Mouse (Mus musculus) adipocyte (in vitro differentiated cells): ENCODE data around the gene Mut.

Experiments used
- DNase-seq: peaks from one replicate; pipeline ENCODE4 v3.0.0-alpha.2; 2016; ENCODE audit warnings: low spot score

The Mut gene

DNA sequence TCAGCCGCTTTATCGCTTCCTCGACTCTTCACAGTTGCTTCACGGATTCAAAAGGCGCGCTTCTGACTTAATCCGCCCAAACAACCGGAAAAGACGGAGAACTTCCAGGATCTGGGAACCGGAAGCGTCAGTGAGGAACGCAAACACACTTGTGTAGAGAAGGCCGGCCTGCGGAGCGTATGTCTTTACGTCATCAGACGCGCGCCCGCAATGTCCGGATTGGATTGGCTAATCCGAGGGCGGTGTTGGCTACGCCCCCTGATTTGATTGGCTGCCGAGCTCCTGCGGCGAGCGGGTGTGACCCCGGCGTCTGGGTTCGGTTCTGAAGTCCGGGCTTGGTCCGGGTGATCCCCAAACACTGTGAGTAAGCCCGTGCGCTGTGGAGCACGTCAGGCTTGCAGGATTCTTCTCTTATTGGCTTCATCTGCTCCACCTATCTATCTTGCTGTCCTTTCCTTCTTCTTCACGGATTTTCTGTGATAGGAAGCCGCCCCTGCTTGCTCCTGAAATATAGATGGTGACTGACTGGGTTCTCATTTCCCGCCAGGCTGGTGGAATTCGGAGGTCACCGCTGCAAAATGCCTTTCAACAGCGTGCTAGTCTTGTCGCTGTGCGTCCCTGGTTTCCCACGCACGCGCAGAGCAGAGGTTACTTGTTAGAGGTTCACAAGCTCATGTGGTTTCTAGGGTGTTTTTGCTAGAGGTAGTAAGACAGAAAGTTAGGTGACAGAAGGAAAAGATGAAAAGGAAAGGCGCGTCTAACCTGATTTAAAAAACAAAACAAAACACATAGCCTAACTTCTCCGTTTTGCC is at the start of gene Mut, which contains the start of gene Cenpq:
Gene Mut, plus strand, starts transcription at position 266 of the 812 bp plus-strand sequence.
Gene Cenpq, minus strand, starts transcription at position 628 of the 812 bp plus-strand sequence.
- DNase-seq, result peak; percentile 100

DNA sequence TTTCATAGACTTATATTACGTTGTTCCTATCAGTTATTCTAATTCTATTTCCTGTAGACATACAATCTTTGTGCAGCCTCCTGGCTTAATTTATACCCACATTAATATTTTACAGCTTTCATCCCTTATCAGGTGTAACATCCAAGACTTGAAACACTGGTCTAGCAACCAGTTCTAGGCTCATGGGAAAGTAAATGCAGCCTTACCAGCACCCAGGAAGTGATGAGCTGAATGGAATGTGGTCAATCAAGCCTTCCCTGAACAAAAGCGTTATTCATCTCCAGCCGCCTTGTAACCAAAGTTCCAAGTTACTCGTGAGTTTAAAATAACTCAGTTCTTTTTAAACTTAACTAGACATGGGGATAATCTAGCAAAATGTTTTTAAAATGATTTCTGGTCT is 49.3 kb upstream of the Mut start:
- no peak for DNase-seq

DNA sequence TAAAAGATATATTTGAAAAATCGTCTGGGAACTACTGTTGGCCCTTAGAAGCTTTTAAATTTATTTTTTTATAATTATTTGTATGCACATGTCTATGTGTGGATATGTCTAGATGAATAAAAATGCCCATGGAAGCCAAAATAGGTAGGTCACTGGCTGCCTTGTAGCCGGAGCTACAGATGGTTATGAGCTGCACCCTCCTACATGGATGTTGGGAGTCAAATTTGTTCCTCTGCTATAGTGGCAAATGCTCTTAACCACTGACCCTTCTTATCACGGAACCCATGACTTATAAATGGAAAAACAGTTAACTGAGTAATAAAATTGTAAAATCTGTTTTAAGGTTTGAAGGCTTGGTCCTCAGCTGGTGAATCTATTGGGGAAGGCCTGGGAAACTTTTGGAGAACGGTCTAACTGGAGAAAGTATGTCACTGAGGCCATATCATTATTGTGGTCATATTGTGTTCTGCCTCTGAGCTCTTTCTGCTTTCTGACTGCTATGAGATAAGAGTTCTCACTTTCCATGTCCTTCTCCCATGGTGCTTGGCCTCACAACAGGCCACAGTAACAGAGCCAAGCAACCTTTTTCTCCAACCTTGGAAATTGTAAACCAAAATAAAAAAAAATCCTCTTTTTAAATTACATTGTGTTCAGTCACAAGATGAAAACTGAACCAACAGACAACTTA is 46.5 kb upstream of the Mut start:
- no peak for DNase-seq

DNA sequence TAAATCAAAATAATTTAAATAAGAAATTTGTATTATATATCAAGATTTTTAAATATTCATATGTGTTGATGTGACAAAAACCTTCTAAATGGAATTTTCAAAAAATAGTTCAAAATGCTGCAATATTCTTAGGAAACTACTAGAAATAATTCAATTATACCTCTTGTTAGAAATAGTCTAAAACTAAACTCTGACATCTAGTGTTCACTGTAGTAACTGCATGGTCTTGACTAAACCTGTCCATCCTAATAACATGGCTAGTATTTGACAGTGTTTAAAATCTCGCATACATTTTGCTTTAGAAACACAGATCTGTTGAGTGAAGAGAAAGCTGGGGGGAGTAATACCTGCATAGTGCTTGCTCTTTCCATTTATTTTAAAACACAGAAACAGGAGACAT is 37.6 kb upstream of the Mut start:
- peak; percentile 81 for DNase-seq

DNA sequence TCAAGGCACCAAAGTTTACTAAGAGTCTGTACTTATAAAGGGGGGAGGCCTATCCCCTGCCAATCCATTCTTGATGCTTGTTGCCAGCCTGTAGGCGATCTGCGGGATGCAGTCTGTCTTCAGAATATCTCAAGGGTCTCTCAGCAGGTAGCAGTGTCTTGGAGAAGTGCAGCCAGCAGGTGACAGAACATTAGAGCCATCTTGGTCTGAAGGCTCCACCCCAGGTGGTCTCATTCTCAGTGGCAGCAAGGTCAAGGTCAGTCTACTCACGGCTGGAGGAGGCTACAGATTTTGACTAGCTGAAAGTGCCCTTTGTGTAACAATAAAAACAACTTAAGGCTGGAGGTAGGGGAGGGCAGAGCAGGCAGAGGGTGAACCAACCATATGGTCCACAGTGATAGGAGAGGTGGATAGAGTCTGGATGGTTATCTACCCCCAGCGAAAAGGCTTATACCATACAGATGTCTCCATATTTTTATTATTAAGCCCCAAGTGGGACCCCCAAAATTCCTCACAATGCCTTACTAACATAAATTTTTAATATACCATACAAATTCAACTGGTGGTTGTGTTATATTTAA is 34.6 kb upstream of the Mut start:
- no peak for DNase-seq

DNA sequence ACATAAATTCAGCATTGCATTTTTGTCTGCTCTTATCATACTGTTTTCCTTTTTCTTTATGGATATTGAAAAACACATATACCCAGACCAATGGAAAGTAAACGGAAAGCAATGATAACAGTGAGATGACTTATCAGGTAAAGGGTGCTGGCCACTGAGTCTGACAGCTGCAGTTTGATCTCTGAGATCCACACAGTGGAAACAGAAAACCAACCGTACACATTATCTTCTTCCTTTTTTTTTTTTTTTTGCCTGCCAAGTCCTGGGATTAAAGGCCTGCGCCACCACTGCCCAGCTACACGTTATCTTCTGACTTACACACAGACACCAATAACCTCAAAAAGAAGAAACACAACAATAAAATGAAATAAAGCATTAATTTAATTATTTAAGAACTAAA is 31.1 kb upstream of the Mut start:
- no peak for DNase-seq

DNA sequence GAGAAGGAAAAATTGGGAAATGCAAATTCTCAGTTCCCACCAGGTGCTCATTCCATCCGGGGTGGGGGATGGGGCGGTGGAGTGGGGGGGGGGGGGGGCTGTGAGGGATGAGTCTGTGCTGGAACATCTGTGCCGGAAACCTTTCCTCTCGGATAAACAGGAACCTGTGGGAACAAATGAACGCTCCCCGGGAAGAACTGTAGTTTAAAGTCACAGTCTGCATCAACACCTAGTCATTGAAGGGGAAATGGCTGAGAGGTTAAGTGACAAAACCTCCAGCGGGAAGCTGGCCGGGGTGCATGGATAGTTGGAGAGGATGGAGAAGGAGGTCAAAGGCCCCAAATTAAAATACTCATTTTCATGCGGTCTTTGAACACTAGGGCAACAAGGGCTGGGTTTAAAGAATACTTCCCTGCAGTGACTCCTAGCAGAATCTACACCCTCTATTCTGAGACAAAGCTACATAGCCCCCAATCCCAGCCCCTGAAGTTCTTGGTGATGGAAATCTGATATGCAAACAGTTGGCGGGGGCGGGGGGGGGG is 30.4 kb upstream of the Mut start:
- no peak for DNase-seq

DNA sequence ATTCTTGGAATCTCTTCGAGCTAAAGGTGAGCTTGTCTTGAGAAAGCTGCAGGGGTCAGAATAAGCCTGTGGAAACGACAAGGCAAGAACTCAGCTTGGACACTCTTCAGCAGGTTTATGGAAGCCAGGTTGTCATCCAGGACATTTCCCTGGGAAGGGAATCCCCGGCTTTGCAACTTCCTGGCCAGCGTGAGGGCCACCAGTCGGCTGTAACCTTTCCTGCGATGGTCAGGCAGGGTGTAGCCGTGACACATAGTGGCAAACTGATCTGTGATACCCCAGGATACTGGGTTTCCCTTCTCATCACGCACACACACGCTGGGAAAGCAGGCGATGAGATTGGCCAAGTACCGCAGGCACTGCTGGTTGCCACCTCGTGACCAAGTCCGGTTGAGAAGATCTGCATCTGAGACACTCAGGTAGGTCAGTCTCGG is 29.7 kb upstream of the Mut start:
- no peak for DNase-seq

DNA sequence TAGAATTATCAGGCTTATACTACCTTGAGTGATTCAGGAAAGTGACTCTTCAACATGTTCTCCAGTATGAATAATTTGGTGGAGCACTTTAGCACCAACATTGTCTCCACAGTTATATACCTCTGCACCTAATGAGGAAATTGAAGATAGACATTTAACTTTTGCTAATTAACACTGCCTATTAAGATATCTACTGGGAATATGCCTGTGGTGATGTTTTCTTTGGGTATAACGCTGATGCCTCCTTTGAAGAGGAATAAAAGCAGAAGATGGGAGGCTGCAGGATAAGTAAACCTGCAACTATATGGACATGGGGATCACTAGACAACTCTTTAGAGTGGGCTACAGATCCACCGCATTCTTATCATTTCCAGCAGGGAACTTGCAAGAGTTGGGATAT is 20.2 kb upstream of the Mut start, which contains the start of gene Glyatl3:
Gene Glyatl3, minus strand, starts transcription at position 101 of the 400 bp plus-strand sequence.
- no peak for DNase-seq

DNA sequence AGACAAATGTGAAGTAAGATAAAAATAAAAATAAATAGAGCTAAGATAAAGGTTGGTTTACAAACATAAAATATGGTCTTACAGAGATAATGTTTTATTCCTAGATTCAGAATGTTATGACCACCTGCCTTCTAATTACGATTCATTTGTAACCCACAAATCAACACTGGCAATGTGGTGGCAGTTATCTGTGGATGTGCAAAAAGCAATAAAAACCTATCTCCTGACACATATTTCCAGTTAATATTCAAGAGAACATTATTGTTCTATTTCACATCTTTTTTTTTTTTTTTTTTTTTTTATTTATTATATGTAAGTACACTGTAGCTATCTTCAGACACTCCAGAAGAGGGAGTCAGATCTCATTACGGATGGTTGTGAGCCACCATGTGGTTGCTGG is 19.0 kb upstream of the Mut start:
- no peak for DNase-seq

DNA sequence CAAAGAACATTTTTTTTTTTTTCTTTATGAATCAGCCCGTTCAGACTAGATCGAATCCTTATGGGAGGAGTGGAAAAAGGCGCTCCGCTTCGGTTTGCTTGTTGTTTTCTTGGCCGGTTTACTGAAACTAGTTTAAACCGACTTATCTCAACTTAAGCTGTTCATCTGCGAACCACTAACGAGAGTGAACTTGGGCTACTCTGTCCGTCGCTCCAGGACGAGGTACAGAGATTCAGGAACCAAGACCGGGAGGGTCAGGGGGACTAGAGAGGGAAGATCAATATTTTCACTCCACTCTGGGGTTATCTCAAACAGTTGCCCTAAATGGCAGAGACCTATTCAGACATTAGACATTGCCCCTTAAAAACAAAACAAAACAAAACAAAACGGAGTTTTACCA is 500 bp upstream of the Mut start:
- no peak for DNase-seq

DNA sequence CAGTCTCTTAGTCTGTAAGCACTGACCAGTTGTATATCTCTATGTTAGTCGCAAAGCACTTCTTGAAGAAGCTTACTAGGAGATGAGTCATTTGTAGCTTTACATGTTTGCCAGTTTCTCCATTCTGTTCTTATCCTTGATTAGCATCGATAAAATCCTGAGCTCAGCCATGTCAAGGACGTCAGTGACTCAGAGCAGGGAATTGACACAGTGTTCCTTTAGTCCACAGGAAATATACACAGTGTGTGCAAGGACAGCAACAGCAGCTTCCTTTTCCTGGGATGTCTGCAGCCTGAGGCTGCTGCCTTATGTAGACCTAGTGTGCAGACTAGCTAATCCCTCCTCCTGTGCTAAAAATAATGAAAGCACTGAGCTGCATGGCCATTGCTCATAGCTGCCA is 14.0 kb downstream of the Mut start:
- DNase-seq, result no peak

DNA sequence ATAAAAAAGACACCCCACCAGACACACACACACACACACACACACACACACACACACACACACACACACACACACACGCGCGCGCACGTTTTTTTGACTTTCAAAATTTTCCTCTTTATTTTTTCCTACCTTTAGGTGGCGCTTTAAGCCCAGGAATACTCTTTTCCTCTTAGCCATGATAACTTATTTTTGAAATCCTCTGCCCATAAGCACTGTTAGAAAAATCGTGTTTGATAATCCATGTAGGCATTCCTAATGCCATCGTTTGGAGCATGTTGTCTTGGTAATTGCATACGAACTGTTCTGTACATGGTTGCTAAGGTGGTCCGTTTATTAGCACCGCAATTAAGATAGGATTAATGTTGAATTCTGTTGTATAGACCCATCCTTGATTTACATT is 43.4 kb downstream of the Mut start:
- DNase-seq, result peak; percentile 9

DNA sequence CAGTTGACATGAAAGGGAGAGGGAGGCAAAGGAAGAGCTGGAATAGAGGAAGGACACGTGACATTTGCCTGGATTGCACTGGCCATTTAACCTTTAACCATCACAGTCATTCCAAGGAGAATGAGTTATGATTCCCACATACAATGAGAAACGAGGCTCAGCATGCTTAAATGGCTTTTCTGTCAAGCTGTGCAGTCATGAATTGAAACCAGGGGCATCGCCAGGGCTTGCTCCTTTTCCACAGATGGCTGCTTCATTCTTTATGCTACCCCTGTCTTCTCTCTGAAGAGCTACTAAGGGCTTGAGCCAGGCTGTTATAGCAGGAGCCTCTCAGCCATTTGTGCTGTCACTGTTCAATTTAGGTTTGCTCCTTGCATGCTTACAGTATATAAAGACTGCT is 57.6 kb downstream of the Mut start:
- no peak for DNase-seq
